Mouse (Mus musculus) ES-E14 (cell line): ENCODE measurements around the gene Smarcc2. TPM values are rescaled to one million over a fixed set of nuclear protein-coding genes. Genes with fewer than 3 reads are reported as not detected.

Source experiments
- DNase-seq: peaks from one replicate; pipeline ENCODE4 v3.0.0-alpha.2; 2013; ENCODE audit warnings: low read depth, low spot score
- H3K27ac ChIP-seq: 2 replicates; pipeline ENCODE4 v1.5.1; 2012; ENCODE audit warnings: low read depth, mild to moderate bottlenecking, low read length, moderate library complexity, mixed read lengths; ENCODE audit not compliant: poor library complexity, insufficient read depth, severe bottlenecking
- H3K36me3 ChIP-seq: 2 replicates; pipeline ENCODE4 v1.6.1; 2012; ENCODE audit warnings: mild to moderate bottlenecking, low read length, moderate library complexity, mixed read lengths; ENCODE audit not compliant: control insufficient read depth, poor library complexity, insufficient read depth, severe bottlenecking
- H3K4me1 ChIP-seq, 2 experiments: fragments of 150-350 bp in 1 of 2; sonication (generic) in 1 of 2; 2 replicates each; pipeline ENCODE4 v1.6.1; 2012; ENCODE audit warnings: low read length in 2 of 2, mild to moderate bottlenecking in 1 of 2, mixed read lengths in 1 of 2; ENCODE audit not compliant: control insufficient read depth in 2 of 2, insufficient read depth in 2 of 2, poor library complexity in 1 of 2
- H3K4me3 ChIP-seq, 2 experiments: fragments of 150-350 bp in 1 of 2; sonication (generic) in 1 of 2; 2 replicates each; pipeline ENCODE4 v1.5.1; 2012; ENCODE audit warnings: low read length in 2 of 2, low read depth in 1 of 2, mild to moderate bottlenecking in 1 of 2, mixed read lengths in 1 of 2; ENCODE audit not compliant: insufficient read depth in 1 of 2, poor library complexity in 1 of 2, severe bottlenecking in 1 of 2
- H3K9ac ChIP-seq: 2 replicates; pipeline ENCODE4 v1.6.1; 2012; ENCODE audit warnings: low read depth, mild to moderate bottlenecking, low read length, mixed read lengths; ENCODE audit not compliant: poor library complexity, insufficient read depth, severe bottlenecking
- H3K9me3 ChIP-seq: fragments of 150-350 bp; sonication (generic); 2 replicates; pipeline ENCODE4 v1.6.1; 2012; ENCODE audit warnings: low read depth, mild to moderate bottlenecking, low read length; ENCODE audit not compliant: control insufficient read depth, insufficient read depth
- CHD2 ChIP-seq: IDR thresholded peaks from 2 replicates; pipeline ENCODE4 v1.6.1; 2014; ENCODE audit warnings: mild to moderate bottlenecking, low read depth, low read length, inconsistent platforms
- HCFC1 ChIP-seq: IDR thresholded peaks from 2 replicates; pipeline ENCODE4 v1.6.1; 2012; ENCODE audit warnings: low read length, inconsistent platforms, borderline replicate concordance; ENCODE audit not compliant: insufficient read depth
- MAFK ChIP-seq: IDR thresholded peaks from 2 replicates; pipeline ENCODE4 v1.6.1; 2014; ENCODE audit warnings: mild to moderate bottlenecking, low read depth, low read length, inconsistent platforms; ENCODE audit not compliant: insufficient read depth
- ZC3H11A ChIP-seq: IDR thresholded peaks from 2 replicates; pipeline ENCODE4 v1.6.1; 2012; ENCODE audit warnings: low read depth, mild to moderate bottlenecking, inconsistent platforms, low read length, borderline replicate concordance
- ZNF384 ChIP-seq: IDR thresholded peaks from 2 replicates; pipeline ENCODE4 v1.6.1; 2012; ENCODE audit warnings: low read depth, low read length, inconsistent platforms
- in situ Hi-C, 2 experiments: fragments of 600-800 bp; cut with MboI; formaldehyde crosslinking; loops; one replicate each; pipeline ENCODE4 v1.15.1; 2025; ENCODE audit warnings: low sequenced_read_pairs in 2 of 2, inconsistent platforms in 1 of 2; ENCODE audit not compliant: unreplicated experiment in 2 of 2
- total RNA-seq: library from RNA; depleted of rRNA; stranded (reverse); fragments of 300-350 nt; gene quantifications from 2 replicates; pipeline ENCODE4 v1.2.3, GENCODE M21; 2012

Gene Smarcc2
- total RNA-seq, 1 experiment: 18.9 TPM

GRCm38 (mm10) chr10:128524732-128525662 is 65.9 kb downstream of the Smarcc2 start:
- DNase-seq: no peak
- no peak for TF ChIP-seq ZC3H11A
- no peak for TF ChIP-seq CHD2
- no peak for TF ChIP-seq HCFC1
- no peak for TF ChIP-seq MAFK
- TF ChIP-seq ZNF384: no peak
- H3K27ac ChIP-seq: no peak overlapping the region; the same call in 1 of the 2 replicates
- H3K9me3 ChIP-seq: no peaks in the 10 kb centered on the region
- in situ Hi-C loops: no loop called here
- peak overlapping the region; percentile 87 to 89 for H3K4me3 ChIP-seq
- peaks cover 0 to 3% of the 10 kb centered on the region in 2 experiments; a peak in 1 of 4 replicates for H3K4me1 ChIP-seq
- H3K36me3 ChIP-seq: peaks cover 13% of the 10 kb centered on the region; the same call in 1 of the 2 replicates
- H3K9ac ChIP-seq: peak overlapping the region; percentile 77

GRCm38 (mm10) chr10:128525671-128526308 is 66.7 kb downstream of the Smarcc2 start, which contains the start of gene Esyt1:
Gene Esyt1 (minus strand): TSS chr10:128525871.
- Histone ChIP-seq H3K9ac (peak within 1 kb of the TSS; percentile 77), H3K4me1 (peaks cover 0 to 3% of the 10 kb centered on the region in 2 experiments; a peak in 1 of 4 replicates), H3K27ac (no peak within 1 kb of the TSS; the same call in 1 of the 2 replicates), H3K4me3 (peak within 1 kb of the TSS; percentile 87 to 89), H3K36me3 (peaks cover 7% of the 10 kb centered on the region; the same call in 1 of the 2 replicates), H3K9me3 (no peaks in the 10 kb centered on the region)
- peak; percentile 98 for DNase-seq
- in situ Hi-C loops: no loop called here
- no peak for TF ChIP-seq CHD2

GRCm38 (mm10) chr10:128526366-128527356 is 67.6 kb downstream of the Smarcc2 start:
- TF ChIP-seq ZNF384: no peak
- TF ChIP-seq HCFC1: no peak
- H3K27ac ChIP-seq: no peak overlapping the region
- in situ Hi-C loops: no loop called here
- H3K9ac ChIP-seq: 0 out of 2 replicates have a peak overlapping the region, but pooled peaks have one; percentile 34
- no peak for DNase-seq
- peaks cover 2% of the 10 kb centered on the region; the same call in 1 of the 2 replicates for H3K36me3 ChIP-seq
- H3K4me1 ChIP-seq: peaks cover 0 to 3% of the 10 kb centered on the region in 2 experiments; a peak in 1 of 4 replicates
- no peaks in the 10 kb centered on the region for H3K9me3 ChIP-seq
- H3K4me3 ChIP-seq: peak overlapping the region; percentile 28 to 89; a peak in 3 of 4 replicates

- Histone ChIP-seq H3K36me3 (no peaks in the 10 kb centered on the region), H3K9me3 (no peaks in the 10 kb centered on the region), H3K4me1 (peaks cover 3 to 5% of the 10 kb centered on the region in 2 experiments; a peak in 3 of 4 replicates), H3K4me3 (no peak overlapping the region), H3K27ac (no peak overlapping the region), H3K9ac (no peak overlapping the region)
- no peak for TF ChIP-seq MAFK
- no peak for TF ChIP-seq ZNF384
- no peak for TF ChIP-seq HCFC1
- TF ChIP-seq CHD2: no peak
- TF ChIP-seq ZC3H11A: no peak
- no peak for DNase-seq
- in situ Hi-C loops: no loop called here
Observed at GRCm38 (mm10) chr10:128535206-128535605, 76.2 kb downstream of the Smarcc2 start.
